ENCODE assay signal across 9 mouse cellular contexts in the genomic region with DNA sequence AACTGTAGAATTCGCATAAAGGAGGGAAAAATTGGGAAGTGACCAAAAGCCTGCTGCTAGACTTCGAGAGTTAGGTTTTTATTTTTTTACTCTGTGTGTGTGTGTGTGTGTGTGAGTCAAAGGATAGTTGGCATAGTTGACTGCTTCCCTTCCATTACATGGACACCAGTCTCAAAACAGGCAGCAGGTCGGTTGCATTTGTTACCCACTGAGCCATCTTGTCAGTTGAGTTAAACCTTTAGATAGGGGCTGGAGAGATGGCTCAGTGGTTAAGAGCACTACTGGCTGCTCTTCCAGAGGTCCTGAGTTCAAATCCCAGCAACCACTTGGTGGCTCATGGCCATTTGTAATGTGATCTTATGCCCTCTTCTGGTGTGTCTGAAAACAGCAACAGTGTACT. TPM values are rescaled to one million over a fixed set of nuclear protein-coding genes. Genes with fewer than 3 reads are reported as not detected.
A peak's percentile ranks its signal among the peaks of the same experiment; 100 is the strongest.
DNase-seq lines count a peak whose midpoint lies in the region; ATAC-seq and TF ChIP-seq lines count a peak whose summit lies in the region.
"Had no signal": no experiment of that assay in that cellular context is flagged by ENCODE, and none has a peak within 500 bp of the region (broad histone marks: within the 10 kb centered on the region; RNA-seq: fewer than 3 reads in every experiment).

No protein-coding gene starts in this region.

- TF ChIP-seq POLR2A in thymus, adult 2 months (IDR thresholded peaks at IDR 0.05; ENCODE audit: control insufficient read depth, extremely low read depth, insufficient read depth, low read length, poor library complexity), result no peak

- peak overlapping the region in 1 of 2 experiments; percentile 94; a peak in 2 of 4 replicates for H3K27ac ChIP-seq in heart, embryonic 14.5 days (replicated peaks in 1 of 2; ENCODE audit: control insufficient read depth in 1 of 2, insufficient read depth in 1 of 2, low read depth in 2 of 2, low read length in 2 of 2)
- no peak overlapping the region for H3K27ac ChIP-seq in ES-E14 (ENCODE audit: insufficient read depth, low read depth, low read length, poor library complexity, severe bottlenecking)
- no peak overlapping the region for H3K27ac ChIP-seq in forebrain, embryonic 16.5 days (ENCODE audit: low read length)
- H3K27ac ChIP-seq in liver, postnatal 0 days (ENCODE audit: low read depth), result peak overlapping the region; percentile 92; the same call in 1 of the 2 replicates
- no peak overlapping the region for H3K27ac ChIP-seq in thymus, adult 2 months (ENCODE audit: control insufficient read depth, insufficient read depth, low read length)

- H3K4me1 ChIP-seq in heart, embryonic 14.5 days (ENCODE audit: control insufficient read depth in 2 of 2, insufficient read depth in 2 of 2, low read length in 2 of 2), result peaks cover 2 to 10% of the 10 kb centered on the region in 2 experiments; a peak in 3 of 4 replicates
- H3K4me1 ChIP-seq in ES-E14 (ENCODE audit: control insufficient read depth in 2 of 2, insufficient read depth in 2 of 2, low read length in 2 of 2, poor library complexity in 1 of 2), result peaks cover 0 to 3% of the 10 kb centered on the region in 2 experiments; a peak in 1 of 4 replicates
- peaks cover 18% of the 10 kb centered on the region for H3K4me1 ChIP-seq in forebrain, embryonic 16.5 days (replicated peaks; ENCODE audit: control insufficient read depth, insufficient read depth, low read length)
- peaks cover 18% of the 10 kb centered on the region for H3K4me1 ChIP-seq in liver, postnatal 0 days (ENCODE audit: insufficient read depth)
- H3K4me1 ChIP-seq in thymus, adult 2 months (replicated peaks; ENCODE audit: control insufficient read depth, insufficient read depth, low read length), result peaks cover 4% of the 10 kb centered on the region

- H3K36me3 ChIP-seq in heart, embryonic 14.5 days (ENCODE audit: control insufficient read depth, insufficient read depth, low read length), result peaks cover 15% of the 10 kb centered on the region; the same call in 1 of the 2 replicates
- peaks cover 2% of the 10 kb centered on the region; the same call in 1 of the 2 replicates for H3K36me3 ChIP-seq in ES-E14 (ENCODE audit: control insufficient read depth, insufficient read depth, low read length, poor library complexity, severe bottlenecking)
- peaks cover 6% of the 10 kb centered on the region for H3K36me3 ChIP-seq in forebrain, embryonic 16.5 days (ENCODE audit: control insufficient read depth, insufficient read depth)
- peaks cover 6% of the 10 kb centered on the region for H3K36me3 ChIP-seq in liver, postnatal 0 days (replicated peaks; ENCODE audit: insufficient read depth, low read length)
- no peaks in the 10 kb centered on the region for H3K36me3 ChIP-seq in thymus, adult 2 months (ENCODE audit: control insufficient read depth, insufficient read depth, low read length)

- in situ Hi-C loops in ES-E14 (cut with MboI; ENCODE audit: low sequenced_read_pairs in 2 of 2, unreplicated experiment in 2 of 2), result no loop called here

- peak overlapping the region; percentile 64 to 66; a peak in 3 of 4 replicates for H3K4me3 ChIP-seq in heart, embryonic 14.5 days (ENCODE audit: control insufficient read depth in 1 of 2, insufficient read depth in 1 of 2, low read depth in 1 of 2, low read length in 2 of 2)
- H3K4me3 ChIP-seq in ES-E14 (ENCODE audit: insufficient read depth in 1 of 2, low read depth in 1 of 2, low read length in 2 of 2, poor library complexity in 1 of 2, severe bottlenecking in 1 of 2), result peak overlapping the region; percentile 87 to 90; a peak in 2 of 4 replicates
- peak overlapping the region; percentile 61 for H3K4me3 ChIP-seq in forebrain, embryonic 16.5 days (replicated peaks; ENCODE audit: low read length)
- peak overlapping the region; percentile 72 for H3K4me3 ChIP-seq in liver, postnatal 0 days (ENCODE audit: low read depth, low read length)
- H3K4me3 ChIP-seq in thymus, adult 2 months (ENCODE audit: control insufficient read depth, insufficient read depth, low read length), result no peak overlapping the region

- 72% methylated on average over 3 of the region's 3 CpGs for WGBS in heart, embryonic 14.5 days
- WGBS in forebrain, embryonic 16.5 days, result 67% methylated on average over 3 of the region's 3 CpGs
- WGBS in liver, postnatal 0 days (ENCODE audit: insufficient replicate concordance), result 60% methylated on average over 3 of the region's 3 CpGs
- 75% methylated on average over 3 of the region's 3 CpGs for WGBS in thymus, adult 2 months

- no peaks in the 10 kb centered on the region for H3K9me3 ChIP-seq in heart, embryonic 14.5 days (ENCODE audit: control insufficient read depth, low read length)
- H3K9me3 ChIP-seq in ES-E14 (ENCODE audit: control insufficient read depth, insufficient read depth, low read depth, low read length), result no peaks in the 10 kb centered on the region
- H3K9me3 ChIP-seq in forebrain, embryonic 16.5 days (ENCODE audit: control insufficient read depth, low read length), result no peaks in the 10 kb centered on the region
- H3K9me3 ChIP-seq in liver, postnatal 0 days (ENCODE audit: low read length), result no peaks in the 10 kb centered on the region

- TF ChIP-seq EP300 in liver, postnatal 0 days (IDR thresholded peaks at IDR 0.05; ENCODE audit: low read depth), result no peak

- peak overlapping the region; percentile 87 for H3K9ac ChIP-seq in heart, embryonic 14.5 days (ENCODE audit: low read length)
- no peak overlapping the region for H3K9ac ChIP-seq in ES-E14 (ENCODE audit: insufficient read depth, low read depth, low read length, poor library complexity, severe bottlenecking)
- H3K9ac ChIP-seq in forebrain, embryonic 16.5 days (replicated peaks; ENCODE audit: low read depth, low read length), result peak overlapping the region; percentile 77
- peak overlapping the region; percentile 79 for H3K9ac ChIP-seq in liver, postnatal 0 days (replicated peaks)

- no peak for DNase-seq in heart, adult 11 months
- no peak for DNase-seq in ES-E14 (ENCODE audit: low read depth, low spot score)
- DNase-seq in liver, postnatal 0 days, result no peak
- DNase-seq in layer of hippocampus, postnatal 25 days (ENCODE audit: extremely low spot score in 1 of 2, low spot score in 1 of 2), result no peak
- no peak for DNase-seq in thymus, adult 2 months
- no peak for DNase-seq in cerebellum, postnatal 14 days
- DNase-seq: thymus, postnatal 25 days had no signal

- H3K27me3 ChIP-seq in heart, embryonic 14.5 days (ENCODE audit: control insufficient read depth, insufficient read depth, low read length), result no peaks in the 10 kb centered on the region
- no peaks in the 10 kb centered on the region for H3K27me3 ChIP-seq in forebrain, embryonic 16.5 days (replicated peaks; ENCODE audit: control insufficient read depth, insufficient read depth, low read length)
- no peaks in the 10 kb centered on the region for H3K27me3 ChIP-seq in liver, postnatal 0 days (ENCODE audit: insufficient read depth, low read length)
- no peaks in the 10 kb centered on the region for H3K27me3 ChIP-seq in thymus, adult 2 months (ENCODE audit: control insufficient read depth, insufficient read depth, low read length)

- ATAC-seq in heart, embryonic 14.5 days (ENCODE audit: insufficient number of reproducible peaks, insufficient read depth, low FRiP score, low read depth), result no peak
- no peak for ATAC-seq in forebrain, embryonic 16.5 days
- no peak for ATAC-seq in liver, postnatal 0 days

- no peak for TF ChIP-seq CTCF in liver, postnatal 0 days (IDR thresholded peaks at IDR 0.05; ENCODE audit: low read depth)
- TF ChIP-seq CTCF in thymus, adult 2 months (IDR thresholded peaks at IDR 0.05; ENCODE audit: borderline replicate concordance, control insufficient read depth, extremely low read depth, insufficient read depth, low read length, poor library complexity), result no peak

- peak overlapping the region; percentile 87 for H3K4me2 ChIP-seq in heart, embryonic 14.5 days (ENCODE audit: low read length)
- peak overlapping the region; percentile 68 for H3K4me2 ChIP-seq in forebrain, embryonic 16.5 days (ENCODE audit: low read length)
- peak overlapping the region; percentile 67 for H3K4me2 ChIP-seq in liver, postnatal 0 days (ENCODE audit: low read depth, low read length)

RNA-seq across cellular contexts. Expression of gene Zscan21, which starts 1.3 kb away (rescaled TPM):
- 40.0 and 40.4 TPM in 2 replicates for polyA plus RNA-seq in heart, embryonic 14.5 days (2014; fragmentation: Nextera tagmentation; extraction: Ambion mirVana)
- total RNA-seq in ES-E14 (2012; rRNA removed), result 12.2 and 15.5 TPM in 2 replicates
- 117 and 118 TPM in 2 replicates for polyA plus RNA-seq in forebrain, embryonic 16.5 days (2015; fragmentation: Nextera tagmentation; extraction: Ambion mirVana)
- 10.3 and 12.3 TPM in 2 replicates for polyA plus RNA-seq in liver, postnatal 0 days (2015; fragmentation: Nextera tagmentation; extraction: Ambion mirVana)
- total RNA-seq in layer of hippocampus, postnatal 25 days (2021), result 10 to 100 TPM; 14.1 to 16.7 TPM
- 11.1 and 13.0 TPM in 2 replicates for polyA plus RNA-seq in thymus, adult 2 months (2012; rRNA removed)

RNA-seq across cellular contexts. Expression of gene Zkscan1, which starts 33.2 kb away (rescaled TPM):
- 13.3 and 13.8 TPM in 2 replicates for polyA plus RNA-seq in heart, embryonic 14.5 days (2014; fragmentation: Nextera tagmentation; extraction: Ambion mirVana)
- total RNA-seq in ES-E14 (2012; rRNA removed), result 9.8 and 10.5 TPM in 2 replicates
- 31.2 and 34.2 TPM in 2 replicates for polyA plus RNA-seq in forebrain, embryonic 16.5 days (2015; fragmentation: Nextera tagmentation; extraction: Ambion mirVana)
- 3.5 and 4.2 TPM in 2 replicates for polyA plus RNA-seq in liver, postnatal 0 days (2015; fragmentation: Nextera tagmentation; extraction: Ambion mirVana)
- 10 to 100 TPM; 40.4 to 43.3 TPM for total RNA-seq in layer of hippocampus, postnatal 25 days (2021)
- 5.1 and 5.9 TPM in 2 replicates for polyA plus RNA-seq in thymus, adult 2 months (2012; rRNA removed)

RNA-seq across cellular contexts. Expression of gene Zfp113, which starts 37.5 kb away (rescaled TPM):
- 10.3 and 10.4 TPM in 2 replicates for polyA plus RNA-seq in heart, embryonic 14.5 days (2014; fragmentation: Nextera tagmentation; extraction: Ambion mirVana)
- total RNA-seq in ES-E14 (2012; rRNA removed), result 3.7 and 5.3 TPM in 2 replicates
- 39.4 and 43.9 TPM in 2 replicates for polyA plus RNA-seq in forebrain, embryonic 16.5 days (2015; fragmentation: Nextera tagmentation; extraction: Ambion mirVana)
- 3.8 and 6.5 TPM in 2 replicates for polyA plus RNA-seq in liver, postnatal 0 days (2015; fragmentation: Nextera tagmentation; extraction: Ambion mirVana)
- total RNA-seq in layer of hippocampus, postnatal 25 days (2021), result 10 to 100 TPM; 12.8 to 15.3 TPM
- polyA plus RNA-seq in thymus, adult 2 months (2012; rRNA removed), result 3.3 and 3.6 TPM in 2 replicates

RNA-seq across cellular contexts. Expression of gene Cops6, which starts 42.8 kb away (rescaled TPM):
- 242 and 254 TPM in 2 replicates for polyA plus RNA-seq in heart, embryonic 14.5 days (2014; fragmentation: Nextera tagmentation; extraction: Ambion mirVana)
- 98.6 and 122 TPM in 2 replicates for total RNA-seq in ES-E14 (2012; rRNA removed)
- polyA plus RNA-seq in forebrain, embryonic 16.5 days (2015; fragmentation: Nextera tagmentation; extraction: Ambion mirVana), result 281 and 305 TPM in 2 replicates
- 197 and 222 TPM in 2 replicates for polyA plus RNA-seq in liver, postnatal 0 days (2015; fragmentation: Nextera tagmentation; extraction: Ambion mirVana)
- 100 to 1,000 TPM; 136 to 143 TPM for total RNA-seq in layer of hippocampus, postnatal 25 days (2021)
- polyA plus RNA-seq in thymus, adult 2 months (2012; rRNA removed), result 78.7 and 92.0 TPM in 2 replicates

RNA-seq across cellular contexts. Expression of gene Ap4m1, which starts 53.8 kb away (rescaled TPM):
- polyA plus RNA-seq in heart, embryonic 14.5 days (2014; fragmentation: Nextera tagmentation; extraction: Ambion mirVana), result 9.4 and 9.6 TPM in 2 replicates
- total RNA-seq in ES-E14 (2012; rRNA removed), result 42.7 and 44.9 TPM in 2 replicates
- polyA plus RNA-seq in forebrain, embryonic 16.5 days (2015; fragmentation: Nextera tagmentation; extraction: Ambion mirVana), result 27.8 and 31.9 TPM in 2 replicates
- polyA plus RNA-seq in liver, postnatal 0 days (2015; fragmentation: Nextera tagmentation; extraction: Ambion mirVana), result 3.0 and 3.8 TPM in 2 replicates
- total RNA-seq in layer of hippocampus, postnatal 25 days (2021), result 10 to 100 TPM; 22.8 to 26.7 TPM
- 42.9 and 44.2 TPM in 2 replicates for polyA plus RNA-seq in thymus, adult 2 months (2012; rRNA removed)
